Mouse (Mus musculus) lung, embryonic 16.5 days (tissue): Measurements from ENCODE around the gene Itpk1. TPM values are rescaled to one million over a fixed set of nuclear protein-coding genes. Genes with fewer than 3 reads are reported as not detected.

Experiments used
- ATAC-seq: fragments of 200-750 bp; cut with Nextera tagmentation; 2 replicates; pipeline ENCODE4 v1.8.0; 2017; ENCODE audit warnings: low read depth, mild to moderate bottlenecking, moderate library complexity
- H3K27ac ChIP-seq: fragments of 300-500 bp; sonication (generic); 2 replicates; pipeline ENCODE4 v1.5.1; 2014; ENCODE audit warnings: mild to moderate bottlenecking, control low read depth, low read length
- H3K27me3 ChIP-seq: fragments of 300-500 bp; sonication (generic); 2 replicates; pipeline ENCODE4 v1.6.1; 2014; ENCODE audit warnings: low read depth, low read length, mixed read lengths; ENCODE audit not compliant: control insufficient read depth, insufficient read depth
- H3K36me3 ChIP-seq: fragments of 300-500 bp; sonication (generic); 2 replicates; pipeline ENCODE4 v1.6.1; 2014; ENCODE audit warnings: low read length; ENCODE audit not compliant: control insufficient read depth, insufficient read depth
- H3K4me1 ChIP-seq: fragments of 300-500 bp; sonication (generic); replicated peaks from 2 replicates; pipeline ENCODE4 v1.6.1; 2014; ENCODE audit warnings: low read length, mixed read lengths; ENCODE audit not compliant: control insufficient read depth, insufficient read depth
- H3K4me2 ChIP-seq: fragments of 300-500 bp; sonication (generic); 2 replicates; pipeline ENCODE4 v1.6.1; 2014; ENCODE audit warnings: low read depth, low read length, control low read depth
- H3K4me3 ChIP-seq: fragments of 300-500 bp; sonication (generic); 2 replicates; pipeline ENCODE4 v1.5.1; 2014; ENCODE audit warnings: mild to moderate bottlenecking, low read length, control low read depth
- H3K9ac ChIP-seq: fragments of 300-500 bp; sonication (generic); 2 replicates; pipeline ENCODE4 v1.6.1; 2014; ENCODE audit warnings: low read length, control low read depth
- H3K9me3 ChIP-seq: fragments of 300-500 bp; sonication (generic); 2 replicates; pipeline ENCODE4 v1.6.1; 2016; ENCODE audit warnings: low read length; ENCODE audit not compliant: control insufficient read depth
- WGBS: fragments of 180-500 bp; shearing (Covaris S2); extraction: QIAGEN DNeasy Blood & Tissue Kit; methylation state at CpG from one replicate; pipeline ENCODE4 v1.1.7; 2014; 5-methylcytosine and 5-hydroxymethylcytosine counted together
- polyA plus RNA-seq: library from polyadenylated mRNA; unstranded; fragments of >200 nt; fragmentation: Nextera tagmentation; extraction: Ambion mirVana; gene quantifications from 2 replicates; pipeline ENCODE4 v1.2.1, GENCODE M21; 2015

Gene Itpk1
- polyA plus RNA-seq, 1 experiment from 2014 or later, result 10.6 TPM

GRCm38 (mm10) chr12:102661772-102662171 is 43.0 kb downstream of the Itpk1 start:
- WGBS, result 75% methylated on average over 7 of the region's 7 CpGs
- H3K4me3 ChIP-seq, result no peak overlapping the region
- no peak overlapping the region for H3K4me2 ChIP-seq
- 0 out of 2 replicates have a peak, but pooled peaks have one; percentile 7 for ATAC-seq
- no peaks in the 10 kb centered on the region; the same call in 1 of the 2 replicates for H3K9me3 ChIP-seq
- H3K9ac ChIP-seq, result no peak overlapping the region
- H3K27me3 ChIP-seq, result no peaks in the 10 kb centered on the region
- no peaks in the 10 kb centered on the region for H3K4me1 ChIP-seq
- no peaks in the 10 kb centered on the region for H3K36me3 ChIP-seq
- H3K27ac ChIP-seq, result no peak overlapping the region

GRCm38 (mm10) chr12:102660906-102661651 is 43.7 kb downstream of the Itpk1 start:
- ATAC-seq, result no peak
- H3K27ac ChIP-seq, result no peak overlapping the region
- 86% methylated on average over 8 of the region's 8 CpGs for whole genome bisulfite sequencing

GRCm38 (mm10) chr12:102653003-102653402 is 51.7 kb downstream of the Itpk1 start:
- H3K4me1 ChIP-seq, result peaks cover 17% of the 10 kb centered on the region
- no peak overlapping the region for H3K9ac ChIP-seq
- 45% methylated on average over 6 of the region's 6 CpGs for WGBS
- H3K9me3 ChIP-seq, result no peaks in the 10 kb centered on the region
- no peak overlapping the region for H3K27ac ChIP-seq
- H3K4me3 ChIP-seq, result no peak overlapping the region
- no peaks in the 10 kb centered on the region for H3K27me3 ChIP-seq
- ATAC-seq, result 0 out of 2 replicates have a peak, but pooled peaks have one; percentile 10
- no peak overlapping the region for H3K4me2 ChIP-seq
- H3K36me3 ChIP-seq, result no peaks in the 10 kb centered on the region

More at GRCm38 (mm10) chr12:102660906-102661651, 43.7 kb downstream of the Itpk1 start:
- Histone ChIP-seq H3K4me1 (no peaks in the 10 kb centered on the region), H3K27me3 (no peaks in the 10 kb centered on the region), H3K4me3 (no peak overlapping the region), H3K9ac (no peak overlapping the region), H3K9me3 (no peaks in the 10 kb centered on the region; the same call in 1 of the 2 replicates), H3K4me2 (no peak overlapping the region), H3K36me3 (no peaks in the 10 kb centered on the region)

- no peaks in the 10 kb centered on the region for H3K36me3 ChIP-seq
- ATAC-seq, result no peak
- H3K9me3 ChIP-seq, result no peaks in the 10 kb centered on the region
- H3K27me3 ChIP-seq, result no peaks in the 10 kb centered on the region
- H3K4me1 ChIP-seq, result peaks cover 17% of the 10 kb centered on the region
- WGBS, result 20% methylated on average over 8 of the region's 8 CpGs
- H3K27ac ChIP-seq, result no peak overlapping the region
- no peak overlapping the region for H3K4me2 ChIP-seq
- H3K9ac ChIP-seq, result no peak overlapping the region
- no peak overlapping the region for H3K4me3 ChIP-seq
Observed at GRCm38 (mm10) chr12:102652420-102652819, 52.3 kb downstream of the Itpk1 start.

- WGBS, result 64% methylated on average over 8 of the region's 8 CpGs
- no peaks in the 10 kb centered on the region for H3K36me3 ChIP-seq
- peak overlapping the region; percentile 45 for H3K27ac ChIP-seq
- no peaks in the 10 kb centered on the region for H3K9me3 ChIP-seq
- H3K4me2 ChIP-seq, result no peak overlapping the region
- no peaks in the 10 kb centered on the region for H3K27me3 ChIP-seq
- no peak overlapping the region for H3K9ac ChIP-seq
- peaks cover 23% of the 10 kb centered on the region for H3K4me1 ChIP-seq
- no peak overlapping the region for H3K4me3 ChIP-seq
- ATAC-seq, result no peak
Observed at GRCm38 (mm10) chr12:102651871-102652270, 52.9 kb downstream of the Itpk1 start.

GRCm38 (mm10) chr12:102651401-102651800 is 53.3 kb downstream of the Itpk1 start:
- Histone ChIP-seq H3K27ac (peak overlapping the region; percentile 45), H3K27me3 (no peaks in the 10 kb centered on the region), H3K9me3 (no peaks in the 10 kb centered on the region), H3K4me2 (no peak overlapping the region), H3K4me1 (peaks cover 27% of the 10 kb centered on the region), H3K9ac (no peak overlapping the region), H3K36me3 (no peaks in the 10 kb centered on the region), H3K4me3 (no peak overlapping the region)
- ATAC-seq, result peak; percentile 15
- WGBS, result 48% methylated on average over 8 of the region's 8 CpGs

GRCm38 (mm10) chr12:102650649-102651048 is 54.1 kb downstream of the Itpk1 start:
- Histone ChIP-seq H3K4me2 (no peak overlapping the region), H3K9me3 (no peaks in the 10 kb centered on the region), H3K4me3 (no peak overlapping the region), H3K4me1 (peaks cover 31% of the 10 kb centered on the region), H3K36me3 (no peaks in the 10 kb centered on the region), H3K27ac (no peak overlapping the region), H3K9ac (no peak overlapping the region), H3K27me3 (no peaks in the 10 kb centered on the region)
- ATAC-seq, result no peak
- 84% methylated on average over 4 of the region's 4 CpGs for WGBS

GRCm38 (mm10) chr12:102647839-102648564 is 56.7 kb downstream of the Itpk1 start:
- Histone ChIP-seq H3K9me3 (no peaks in the 10 kb centered on the region), H3K36me3 (no peaks in the 10 kb centered on the region), H3K27me3 (no peaks in the 10 kb centered on the region), H3K4me2 (no peak overlapping the region), H3K4me1 (peaks cover 33% of the 10 kb centered on the region), H3K27ac (peak overlapping the region; percentile 65), H3K4me3 (no peak overlapping the region), H3K9ac (no peak overlapping the region)
- WGBS, result 50% methylated on average over 14 of the region's 14 CpGs
- peak; percentile 79 for ATAC-seq

GRCm38 (mm10) chr12:102646586-102647260 is 58.0 kb downstream of the Itpk1 start:
- peaks cover 28% of the 10 kb centered on the region for H3K4me1 ChIP-seq
- no peaks in the 10 kb centered on the region for H3K27me3 ChIP-seq
- H3K36me3 ChIP-seq, result no peaks in the 10 kb centered on the region
- peak overlapping the region; percentile 77 for H3K27ac ChIP-seq
- H3K9me3 ChIP-seq, result no peaks in the 10 kb centered on the region
- H3K4me3 ChIP-seq, result no peak overlapping the region
- WGBS, result 57% methylated on average over 7 of the region's 7 CpGs
- H3K4me2 ChIP-seq, result no peak overlapping the region
- no peak overlapping the region for H3K9ac ChIP-seq
- ATAC-seq, result 0 out of 2 replicates have a peak, but pooled peaks have one; percentile 16
